Mouse (Mus musculus) gastrocnemius, postnatal 14 days (tissue): ENCODE measurements around the gene Prss56. TPM values are rescaled to one million over a fixed set of nuclear protein-coding genes. Genes with fewer than 3 reads are reported as not detected.

Experiments used
- DNase-seq: peaks from one replicate; pipeline ENCODE4 v3.0.0; 2021; ENCODE audit warnings: mixed read lengths
- intact Hi-C: fragments of 180-260 bp; cut with DNase I; formaldehyde crosslinking; loops from one replicate; pipeline ENCODE4 v1.15.1; 2025; ENCODE audit warnings: low total_unique reads
- long read RNA-seq, 2 experiments: library from polyadenylated mRNA; stranded (forward); transcript quantifications; one replicate each; pipeline ENCODE4 v2.0.0; 2021
- total RNA-seq, 2 experiments: library from RNA; stranded (reverse); gene quantifications; 2 replicates each; pipeline ENCODE4 v1.2.3; 2021

The Prss56 gene
- not detected for total RNA-seq
- long read RNA-seq, experiment 1: 0 reads
- long read RNA-seq, experiment 2: 0 reads

- intact Hi-C loops: loop anchor here (10.0 kb wide), 2 partner anchors 518 to 568 kb away; no protein-coding TSS in a partner anchor
- no peak for DNase-seq
These were observed at the start of gene Prss56 for GRCm38 (mm10) chr1:87183013-87183412. TSS of gene Prss56 (plus strand) at chr1:87183313.

- DNase-seq: no peak
- intact Hi-C loops: no loop called here
These were observed 41.6 kb upstream of the Prss56 start for GRCm38 (mm10) chr1:87141550-87141949.

- peak; percentile 61 for DNase-seq
- intact Hi-C loops: no loop called here
These were observed 40.7 kb upstream of the Prss56 start for GRCm38 (mm10) chr1:87142456-87142855.

- intact Hi-C loops: no loop called here
- no peak for DNase-seq
These were observed 40.0 kb upstream of the Prss56 start for GRCm38 (mm10) chr1:87143141-87143540.

GRCm38 (mm10) chr1:87149422-87149821 lies 33.7 kb upstream of the Prss56 start:
- intact Hi-C loops: no loop called here

GRCm38 (mm10) chr1:87151286-87151685 lies 31.8 kb upstream of the Prss56 start:
- intact Hi-C loops: no loop called here
- DNase-seq: no peak

More at GRCm38 (mm10) chr1:87149422-87149821, 33.7 kb upstream of the Prss56 start:
- no peak for DNase-seq

GRCm38 (mm10) chr1:87153776-87154500 lies 29.2 kb upstream of the Prss56 start:
- intact Hi-C loops: no loop called here
- DNase-seq: no peak

- DNase-seq: no peak
- intact Hi-C loops: no loop called here
These were observed 28.5 kb upstream of the Prss56 start for GRCm38 (mm10) chr1:87154501-87155120.

GRCm38 (mm10) chr1:87155531-87156198 lies 27.4 kb upstream of the Prss56 start:
- intact Hi-C loops: no loop called here
- DNase-seq: no peak

GRCm38 (mm10) chr1:87156199-87156587 lies 26.9 kb upstream of the Prss56 start, which contains the start of gene Ecel1:
TSS of gene Ecel1 (minus strand) at chr1:87156521.
- intact Hi-C loops: no loop called here
- no peak for DNase-seq

- DNase-seq: no peak
- intact Hi-C loops: no loop called here
These were observed 23.7 kb upstream of the Prss56 start for GRCm38 (mm10) chr1:87159396-87159795.

- intact Hi-C loops: no loop called here
- DNase-seq: no peak
These were observed 18.8 kb upstream of the Prss56 start for GRCm38 (mm10) chr1:87164164-87164795.

GRCm38 (mm10) chr1:87164796-87165184 lies 18.3 kb upstream of the Prss56 start:
- intact Hi-C loops: no loop called here
- no peak for DNase-seq

- no peak for DNase-seq
- intact Hi-C loops: no loop called here
These were observed 12.7 kb upstream of the Prss56 start for GRCm38 (mm10) chr1:87170458-87170857.

- no peak for DNase-seq
- intact Hi-C loops: no loop called here
These were observed 11.8 kb upstream of the Prss56 start for GRCm38 (mm10) chr1:87171312-87171711.

- no peak for DNase-seq
- intact Hi-C loops: no loop called here
These were observed 10.8 kb upstream of the Prss56 start for GRCm38 (mm10) chr1:87172316-87172715.

- intact Hi-C loops: no loop called here
- peak; percentile 69 for DNase-seq
These were observed 8.8 kb upstream of the Prss56 start for GRCm38 (mm10) chr1:87174006-87174955.

- intact Hi-C loops: no loop called here
- DNase-seq: peak; percentile 78
These were observed 7.2 kb upstream of the Prss56 start for GRCm38 (mm10) chr1:87175852-87176292.

GRCm38 (mm10) chr1:87180896-87181295 lies 2.2 kb upstream of the Prss56 start:
- intact Hi-C loops: loop anchor here (10.0 kb wide), 2 partner anchors 516 to 566 kb away; no protein-coding TSS in a partner anchor
- DNase-seq: no peak
